Mouse (Mus musculus) kidney, adult 8-10 months (tissue): ENCODE measurements around the gene Iqce.
"Not testable (repeated sequence)": the region's sequence is repeated elsewhere in the genome, so short reads cannot be mapped to it uniquely, and the experiment has no call there.

ENCODE experiments used
- DNase-seq, 2 experiments: peaks; one replicate each; pipeline ENCODE4 v3.0.0; 2022

Iqce gene

GRCm38 (mm10) chr5:140704378-140705251, 2.4 kb upstream of the Iqce start, which contains the start of gene Brat1:
Gene Brat1, plus strand, starts transcription at chr5:140705011.
- peak; percentile 100 for DNase-seq

- no peak for DNase-seq
Measured at GRCm38 (mm10) chr5:140703480-140704377, 1.6 kb upstream of the Iqce start.

GRCm38 (mm10) chr5:140702618-140703175, 519 bp upstream of the Iqce start:
- DNase-seq, result peak in 1 of 2 experiments; percentile 11

GRCm38 (mm10) chr5:140701661-140702060, 517 bp downstream of the Iqce start:
- peak in 1 of 2 experiments; percentile 28 for DNase-seq

- peak; percentile 62 to 70 for DNase-seq
Measured at GRCm38 (mm10) chr5:140699776-140700175, 2.4 kb downstream of the Iqce start.

GRCm38 (mm10) chr5:140695987-140696386, 6.2 kb downstream of the Iqce start:
- no peak for DNase-seq

GRCm38 (mm10) chr5:140688434-140688833, 13.7 kb downstream of the Iqce start:
- DNase-seq, result no peak

GRCm38 (mm10) chr5:140684343-140685148, 17.6 kb downstream of the Iqce start:
- DNase-seq, result peak in 1 of 2 experiments; percentile 41

- no peak for DNase-seq
Measured at GRCm38 (mm10) chr5:140682113-140682512, 20.1 kb downstream of the Iqce start.

- no peak for DNase-seq
Measured at GRCm38 (mm10) chr5:140680950-140681349, 21.2 kb downstream of the Iqce start.

- no peak for DNase-seq
Measured at GRCm38 (mm10) chr5:140680051-140680450, 22.1 kb downstream of the Iqce start.

- DNase-seq, result no peak
Measured at GRCm38 (mm10) chr5:140677137-140677536, 25.0 kb downstream of the Iqce start.

GRCm38 (mm10) chr5:140675640-140676039, 26.5 kb downstream of the Iqce start:
- no peak for DNase-seq

GRCm38 (mm10) chr5:140675079-140675478, 27.1 kb downstream of the Iqce start:
- no peak for DNase-seq

- no peak for DNase-seq
Measured at GRCm38 (mm10) chr5:140674036-140674435, 28.1 kb downstream of the Iqce start.

- DNase-seq, result not testable (repeated sequence)
Measured at GRCm38 (mm10) chr5:140672603-140673002, 29.6 kb downstream of the Iqce start.

- no peak for DNase-seq
Measured at GRCm38 (mm10) chr5:140672115-140672514, 30.1 kb downstream of the Iqce start.

- DNase-seq, result peak; percentile 24 to 64
Measured at GRCm38 (mm10) chr5:140663621-140664180, 38.5 kb downstream of the Iqce start.

- DNase-seq, result no peak
Measured at GRCm38 (mm10) chr5:140662741-140663592, 39.2 kb downstream of the Iqce start.

- no peak for DNase-seq
Measured at GRCm38 (mm10) chr5:140661875-140662643, 40.1 kb downstream of the Iqce start.
